Mouse (Mus musculus): Measurements from ENCODE around the gene Tmem245.
"Not testable (repeated sequence)": the region's sequence is repeated elsewhere in the genome, so short reads cannot be mapped to it uniquely, and the experiment has no call there.

The Tmem245 gene

DNA sequence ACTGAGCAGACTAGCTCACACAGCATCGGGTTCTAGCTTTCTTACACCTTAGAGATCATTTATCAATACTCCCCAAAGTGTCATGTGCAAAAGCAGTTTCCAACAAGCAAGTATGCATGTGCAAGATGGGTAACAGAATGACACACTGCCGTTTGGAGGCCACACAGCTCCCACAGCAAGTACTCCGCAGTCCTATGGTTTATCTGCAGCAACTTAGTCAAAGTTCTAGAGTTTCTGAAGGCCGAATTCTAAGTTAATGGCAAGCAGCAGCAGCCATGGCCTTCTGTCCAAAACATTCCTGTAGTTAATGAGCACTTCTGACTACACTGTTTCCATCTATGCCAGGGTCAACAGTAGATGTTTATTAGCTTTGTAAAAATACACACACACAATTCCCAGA is 20.3 kb downstream of the Tmem245 start:
- DNase-seq (ENCODE audit: low spot score in 2 of 2), result no peak

GRCm38 (mm10) chr4:56922229-56922628 is 25.0 kb downstream of the Tmem245 start:
- DNase-seq (ENCODE audit: low spot score in 2 of 2), result no peak

GRCm38 (mm10) chr4:56915732-56916325 is 31.4 kb downstream of the Tmem245 start:
- no peak for DNase-seq (ENCODE audit: low spot score in 2 of 2)

DNA sequence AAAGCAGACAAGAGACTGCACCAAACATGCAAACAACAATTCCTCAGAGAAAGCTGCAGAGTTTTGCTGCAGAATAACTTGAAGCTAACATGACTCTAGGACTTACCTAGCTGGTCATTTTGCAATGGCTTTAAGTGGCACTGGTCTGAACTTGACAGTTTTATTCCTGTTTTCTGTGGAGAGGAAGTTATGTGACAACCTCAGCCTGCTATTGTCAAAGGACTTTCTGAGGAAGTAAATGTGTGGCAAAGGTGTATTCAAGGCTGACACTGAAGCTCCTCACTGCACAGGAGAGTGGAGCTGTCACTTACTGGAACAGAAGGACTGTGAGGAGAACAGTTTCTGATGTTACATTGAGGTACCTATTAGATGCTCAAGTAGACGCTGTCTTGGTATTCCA is 32.5 kb downstream of the Tmem245 start:
- DNase-seq (ENCODE audit: low spot score in 2 of 2), result no peak

DNA sequence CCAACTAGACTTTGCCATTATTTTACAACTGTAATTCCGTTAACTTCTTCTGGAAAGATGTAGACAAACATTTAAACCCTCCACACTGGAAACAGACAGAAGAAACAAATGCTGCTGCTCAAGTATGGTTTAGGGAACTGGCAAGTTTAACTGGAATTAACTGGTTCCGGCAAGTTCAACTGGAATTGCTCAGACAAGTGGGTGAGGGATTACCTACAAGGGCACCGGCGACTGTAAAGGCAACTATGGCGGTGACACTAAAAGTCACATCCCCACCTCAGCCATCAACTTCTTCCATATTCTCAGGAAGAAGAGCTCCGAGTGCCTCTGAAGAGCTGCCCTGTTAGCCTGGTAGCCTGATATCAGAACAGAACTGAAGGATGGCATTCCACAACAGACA is 32.9 kb downstream of the Tmem245 start:
- DNase-seq (ENCODE audit: low spot score in 2 of 2), result no peak

- DNase-seq (ENCODE audit: low spot score in 2 of 2), result no peak
These were observed 34.7 kb downstream of the Tmem245 start for GRCm38 (mm10) chr4:56912382-56913001.

GRCm38 (mm10) chr4:56909568-56909967 is 37.7 kb downstream of the Tmem245 start:
- DNase-seq (ENCODE audit: low spot score in 2 of 2), result no peak

DNA sequence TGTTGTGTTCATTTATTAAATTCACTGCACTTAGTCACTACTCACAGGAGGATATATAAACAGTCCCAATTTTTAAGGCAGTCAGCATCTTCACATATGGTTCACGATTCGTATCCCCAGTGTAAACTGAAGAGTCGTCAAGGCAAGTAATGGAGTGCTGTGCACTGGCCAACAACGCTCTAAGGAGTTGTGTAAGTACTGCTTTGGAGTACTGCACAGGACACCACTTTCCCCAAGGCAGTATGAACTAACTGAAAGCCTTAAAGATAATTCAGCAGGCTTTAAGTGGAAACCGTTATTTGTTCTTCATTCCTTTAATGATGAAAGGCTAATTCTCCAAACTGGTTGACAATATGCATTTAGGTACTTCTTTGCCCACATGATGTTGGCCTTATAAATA is 39.6 kb downstream of the Tmem245 start:
- DNase-seq (ENCODE audit: low spot score in 2 of 2), result no peak

GRCm38 (mm10) chr4:56906926-56907325 is 40.3 kb downstream of the Tmem245 start:
- DNase-seq (ENCODE audit: low spot score in 2 of 2), result no peak

DNA sequence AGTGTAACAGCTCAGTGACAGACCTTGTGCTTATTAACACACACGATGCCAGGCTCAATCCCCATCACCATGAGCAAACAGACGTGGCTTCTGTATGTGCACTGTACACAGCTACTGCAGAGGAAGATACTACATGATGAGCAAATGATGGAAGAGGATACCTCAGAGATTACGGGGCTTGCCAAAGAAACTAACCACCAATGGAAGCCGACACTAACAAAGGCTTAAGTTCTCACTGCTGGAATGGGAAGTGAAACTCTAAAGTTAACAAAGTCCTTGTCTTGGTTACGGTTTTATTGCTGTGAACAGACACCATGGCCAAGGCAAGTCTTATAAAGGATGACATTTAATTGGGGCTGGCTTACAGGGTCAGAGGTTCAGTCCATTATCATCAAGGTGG is 41.7 kb downstream of the Tmem245 start:
- DNase-seq (ENCODE audit: low spot score in 2 of 2), result no peak

DNA sequence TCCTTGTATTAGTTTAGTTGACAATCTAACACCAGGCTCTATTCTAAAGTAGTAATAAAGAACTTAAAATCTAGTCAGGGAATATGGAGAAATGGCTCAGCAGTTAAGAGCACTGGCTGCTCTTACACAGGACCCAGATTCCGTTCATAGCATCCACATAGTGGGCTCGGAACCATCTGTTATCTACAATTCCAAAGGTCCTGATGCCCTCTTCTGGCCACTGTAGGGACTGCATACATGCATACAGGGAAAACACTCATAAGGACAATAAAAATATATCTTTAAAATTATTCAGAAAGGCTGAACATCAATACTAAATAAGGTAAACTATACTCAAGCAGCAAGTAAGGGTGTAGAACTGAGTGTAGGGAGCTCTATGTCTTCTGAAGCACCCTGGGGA is 45.6 kb downstream of the Tmem245 start:
- DNase-seq (ENCODE audit: low spot score in 2 of 2), result no peak

DNA sequence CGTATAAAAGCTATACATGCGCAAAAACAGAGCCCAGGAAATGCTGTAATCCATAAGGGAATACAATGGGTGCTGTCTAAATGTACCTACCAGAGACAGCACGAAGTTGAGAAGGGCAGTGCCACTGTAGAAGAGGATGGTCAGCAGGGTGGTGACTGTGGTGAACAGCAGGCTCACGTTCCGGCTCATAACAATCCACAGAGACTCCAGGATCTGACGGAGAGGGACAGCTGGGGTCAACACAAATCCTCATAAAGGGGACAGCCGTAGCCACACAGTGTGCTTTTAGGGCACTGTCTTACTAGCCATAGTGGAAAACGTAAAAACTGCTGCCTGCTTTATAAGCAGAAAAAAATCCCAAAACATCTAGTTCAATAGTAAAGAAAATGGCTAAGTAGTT is 48.0 kb downstream of the Tmem245 start:
- no peak for DNase-seq (ENCODE audit: low spot score in 2 of 2)

DNA sequence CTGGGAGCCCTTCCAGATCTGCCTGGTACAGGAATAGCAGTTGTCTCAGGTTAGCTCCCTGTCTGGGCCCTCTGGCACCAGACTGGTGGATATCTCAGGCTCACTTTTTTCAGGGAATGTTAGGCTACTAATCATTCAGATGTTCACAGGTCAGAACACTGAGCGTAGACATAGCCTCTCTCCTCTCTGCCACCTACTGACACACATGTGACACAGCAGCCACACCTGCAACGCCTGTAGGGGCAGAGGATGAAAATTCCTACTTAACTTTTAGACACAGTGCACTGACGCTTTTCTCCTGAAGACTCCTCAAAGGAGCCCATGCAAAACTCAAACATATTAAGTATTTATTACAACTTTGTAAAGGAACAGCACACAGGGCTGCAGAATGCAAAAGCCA is 49.7 kb downstream of the Tmem245 start:
- no peak for DNase-seq (ENCODE audit: low spot score in 2 of 2)

DNA sequence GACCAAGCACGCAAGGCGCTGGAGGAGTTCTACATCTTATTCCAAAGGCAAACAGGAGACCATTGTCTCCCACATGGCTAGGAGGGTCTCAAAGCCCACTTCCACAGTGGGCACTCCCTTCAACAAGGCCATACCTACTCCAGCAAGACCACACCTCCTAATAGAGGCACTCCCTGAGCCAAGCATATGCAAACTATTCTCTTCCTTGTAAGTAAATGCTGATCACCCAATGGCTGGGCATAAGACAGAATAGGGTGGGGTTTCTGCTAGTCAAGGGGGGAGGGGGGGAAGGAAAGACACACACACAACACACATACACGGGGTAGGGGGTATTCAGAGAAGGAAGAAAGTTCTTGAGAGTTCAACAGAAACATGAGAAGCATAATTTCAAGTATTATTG is 53.0 kb downstream of the Tmem245 start:
- no peak for DNase-seq (ENCODE audit: low spot score in 2 of 2)

GRCm38 (mm10) chr4:56892501-56893115 is 54.6 kb downstream of the Tmem245 start:
- DNase-seq (ENCODE audit: low spot score in 2 of 2), result no peak

GRCm38 (mm10) chr4:56888483-56888882 is 58.8 kb downstream of the Tmem245 start:
- no peak for DNase-seq (ENCODE audit: low spot score in 2 of 2)

GRCm38 (mm10) chr4:56886286-56886979 is 60.8 kb downstream of the Tmem245 start:
- DNase-seq (ENCODE audit: low spot score in 2 of 2), result no peak

DNA sequence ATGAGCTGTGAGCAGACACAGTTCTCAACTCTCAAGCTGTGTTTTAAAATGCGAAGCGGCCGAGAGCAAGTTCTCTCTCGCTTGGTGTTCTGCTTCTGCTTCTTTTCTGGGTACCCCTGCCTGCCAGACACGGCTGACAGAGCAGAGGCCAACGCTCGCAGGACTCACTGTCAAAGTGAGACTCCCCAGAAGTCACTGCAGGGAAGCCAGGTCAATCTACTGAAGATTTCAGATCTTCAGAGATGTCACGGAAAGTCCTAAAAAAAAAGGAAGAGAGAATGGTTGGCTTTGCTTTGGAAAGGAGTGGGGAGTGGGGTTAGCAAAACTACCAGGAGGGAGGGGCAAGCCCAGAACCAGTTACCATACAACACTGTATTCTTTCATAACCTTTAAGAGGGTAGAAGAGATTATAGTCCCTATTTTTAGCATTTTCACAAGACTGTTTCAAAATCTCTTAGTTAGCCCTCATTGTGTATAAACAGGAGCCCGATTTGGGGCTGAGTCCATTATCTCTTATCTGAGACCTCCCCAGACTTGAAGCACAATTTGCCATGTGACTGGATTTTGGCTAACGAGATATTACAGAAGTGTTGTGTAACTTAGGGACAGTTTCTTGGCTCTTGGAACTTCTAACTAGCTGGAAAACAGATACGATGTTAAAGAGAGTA is 67.1 kb downstream of the Tmem245 start:
- DNase-seq (ENCODE audit: low spot score in 2 of 2), result no peak

GRCm38 (mm10) chr4:56878971-56879370 is 68.3 kb downstream of the Tmem245 start:
- DNase-seq (ENCODE audit: low spot score in 2 of 2), result no peak

DNA sequence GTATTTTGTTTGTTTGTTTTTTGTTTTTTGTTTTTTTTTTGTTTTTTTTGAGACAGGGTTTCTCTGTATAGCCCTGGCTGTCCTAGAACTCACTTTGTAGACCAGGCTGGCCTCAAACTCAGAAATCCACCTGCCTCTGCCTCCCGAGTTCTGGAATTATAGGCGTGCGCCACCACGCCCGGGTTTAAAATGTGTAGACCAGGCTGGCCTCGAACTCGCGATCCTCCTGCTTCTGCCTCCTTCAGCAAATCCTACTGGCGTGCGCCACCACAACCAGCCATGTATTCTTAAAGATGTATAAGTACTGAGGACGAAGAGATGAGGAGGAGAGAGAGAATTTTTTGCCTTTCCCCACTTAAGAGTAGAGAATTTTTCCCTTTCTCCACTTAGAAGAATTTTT is 76.7 kb downstream of the Tmem245 start:
- DNase-seq (ENCODE audit: low spot score in 2 of 2), result not testable (repeated sequence)

DNA sequence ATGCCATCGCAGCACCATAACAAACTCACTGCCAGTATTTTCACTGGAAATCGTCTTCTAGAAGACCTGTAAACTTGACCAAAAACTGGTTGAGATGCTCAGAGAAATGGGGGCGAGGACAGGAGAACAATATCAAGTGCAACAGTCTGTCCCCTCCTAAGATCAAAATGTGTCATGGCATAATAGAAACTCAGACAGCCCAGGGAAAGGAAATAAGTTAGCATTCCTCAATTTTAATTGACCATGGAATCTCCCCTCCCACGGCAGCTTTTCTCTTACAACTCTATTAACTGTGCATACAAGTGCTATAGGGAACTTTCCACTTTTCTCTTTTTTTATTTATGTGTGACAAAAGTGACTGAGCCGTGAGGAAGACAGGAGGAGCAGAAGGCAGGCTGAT is 79.5 kb downstream of the Tmem245 start:
- DNase-seq (ENCODE audit: low spot score in 2 of 2), result no peak

GRCm38 (mm10) chr4:56865971-56866370 is 81.3 kb downstream of the Tmem245 start:
- peak in 1 of 2 experiments; percentile 40 for DNase-seq (ENCODE audit: low spot score in 2 of 2)
